Mouse (Mus musculus) midbrain, postnatal 0 days (tissue): ENCODE data around the gene Patj. TPM values are rescaled to one million over a fixed set of nuclear protein-coding genes. Genes with fewer than 3 reads are reported as not detected.

ENCODE experiments used
- ATAC-seq: fragments of 200-750 bp; cut with Nextera tagmentation; 2 replicates; pipeline ENCODE4 v1.8.0; 2017; ENCODE audit warnings: moderate number of reproducible peaks, mild to moderate bottlenecking, moderate TSS enrichment, moderate library complexity; ENCODE audit not compliant: low FRiP score
- DNase-seq: peaks from one replicate; pipeline ENCODE4 v3.0.0-alpha.2; 2015; ENCODE audit warnings: low spot score
- H3K27ac ChIP-seq: fragments of 300-500 bp; sonication (generic); 2 replicates; pipeline ENCODE4 v1.5.1; 2014; ENCODE audit warnings: low read depth, mild to moderate bottlenecking, low read length, mixed read lengths
- H3K27me3 ChIP-seq: fragments of 300-500 bp; sonication (generic); 2 replicates; pipeline ENCODE4 v1.6.1; 2014; ENCODE audit warnings: low read length, control low read depth, mixed read lengths; ENCODE audit not compliant: insufficient read depth
- H3K36me3 ChIP-seq: fragments of 300-500 bp; sonication (generic); 2 replicates; pipeline ENCODE4 v1.6.1; 2014; ENCODE audit warnings: low read length, control low read depth, mixed read lengths; ENCODE audit not compliant: insufficient read depth
- H3K4me1 ChIP-seq: fragments of 300-500 bp; sonication (generic); 2 replicates; pipeline ENCODE4 v1.6.1; 2014; ENCODE audit warnings: mild to moderate bottlenecking, control low read depth, antibody characterized with exemption, low read length, mixed read lengths; ENCODE audit not compliant: insufficient read depth
- H3K4me2 ChIP-seq: fragments of 300-500 bp; sonication (generic); 2 replicates; pipeline ENCODE4 v1.6.1; 2014; ENCODE audit warnings: low read depth, mild to moderate bottlenecking, low read length, mixed read lengths; ENCODE audit not compliant: poor library complexity, severe bottlenecking
- H3K4me3 ChIP-seq: fragments of 300-500 bp; sonication (generic); 2 replicates; pipeline ENCODE4 v1.5.1; 2014; ENCODE audit warnings: low read depth, mild to moderate bottlenecking, low read length, moderate library complexity
- H3K9ac ChIP-seq: fragments of 300-500 bp; sonication (generic); replicated peaks from 2 replicates; pipeline ENCODE4 v1.6.1; 2014; ENCODE audit warnings: mild to moderate bottlenecking, low read length, moderate library complexity, mixed read lengths; ENCODE audit not compliant: poor library complexity, severe bottlenecking
- H3K9me3 ChIP-seq: fragments of 300-500 bp; sonication (generic); 2 replicates; pipeline ENCODE4 v1.6.1; 2016; ENCODE audit warnings: low read length, control low read depth
- CTCF ChIP-seq: IDR thresholded peaks from 2 replicates; pipeline ENCODE4 v1.5.1; 2016; ENCODE audit warnings: antibody characterized with exemption, mild to moderate bottlenecking
- WGBS: fragments of 180-500 bp; shearing (Covaris S2); extraction: QIAGEN DNeasy Blood & Tissue Kit; methylation state at CpG from one replicate; pipeline ENCODE4 v1.1.7; 2014; 5-methylcytosine and 5-hydroxymethylcytosine counted together
- microRNA-seq: library from miRNA; unstranded; fragments of <30 nt; microRNA quantifications from one replicate; pipeline ENCODE4, GENCODE M21; 2016; ENCODE audit warnings: borderline number of aligned reads
- polyA plus RNA-seq: library from polyadenylated mRNA; unstranded; fragments of >200 nt; fragmentation: Nextera tagmentation; extraction: Ambion mirVana; gene quantifications from 2 replicates; pipeline ENCODE4 v1.2.1, GENCODE M21; 2015
- total RNA-seq: library from RNA; depleted of rRNA; stranded (reverse); fragments of >200 nt; gene quantifications from 2 replicates; pipeline ENCODE4 v1.2.3, GENCODE M21; 2014; rRNA removed

The Patj gene
- total and polyA plus RNA-seq, 2 experiments from 2014 or later = 6.9 to 16.9 TPM

DNA sequence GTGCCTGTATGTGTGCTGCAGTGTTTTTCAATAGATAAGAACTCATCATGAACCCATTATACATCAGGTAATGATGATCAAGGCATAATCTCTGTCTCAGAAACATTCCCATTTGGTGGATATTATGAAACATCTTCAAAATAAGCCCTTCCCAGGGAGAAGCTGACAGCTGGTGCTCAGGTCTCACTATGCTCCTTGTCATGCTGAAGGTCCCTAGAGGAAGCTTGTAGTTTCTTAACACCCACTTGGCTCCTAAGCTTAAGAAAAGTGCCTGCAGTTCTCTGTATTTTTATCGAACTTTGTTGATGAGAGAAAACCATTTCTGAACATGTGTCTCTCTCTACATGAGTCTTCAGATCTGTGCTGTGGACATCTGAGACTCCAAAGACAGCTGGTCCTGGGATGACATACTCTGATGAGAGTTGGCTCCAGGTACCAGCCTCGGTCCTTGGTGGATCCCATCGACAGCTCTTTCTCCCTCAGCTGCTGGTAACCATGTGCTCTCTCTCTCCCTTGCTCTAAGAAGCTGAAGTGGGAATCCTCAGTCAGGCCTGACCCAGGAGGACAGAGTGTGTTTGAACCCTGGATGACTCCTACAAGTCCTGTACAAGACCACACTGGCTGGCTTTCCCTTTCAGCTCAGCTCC is 363.4 kb downstream of the Patj start:
- WGBS = 75% methylated on average over 3 of the region's 3 CpGs

DNA sequence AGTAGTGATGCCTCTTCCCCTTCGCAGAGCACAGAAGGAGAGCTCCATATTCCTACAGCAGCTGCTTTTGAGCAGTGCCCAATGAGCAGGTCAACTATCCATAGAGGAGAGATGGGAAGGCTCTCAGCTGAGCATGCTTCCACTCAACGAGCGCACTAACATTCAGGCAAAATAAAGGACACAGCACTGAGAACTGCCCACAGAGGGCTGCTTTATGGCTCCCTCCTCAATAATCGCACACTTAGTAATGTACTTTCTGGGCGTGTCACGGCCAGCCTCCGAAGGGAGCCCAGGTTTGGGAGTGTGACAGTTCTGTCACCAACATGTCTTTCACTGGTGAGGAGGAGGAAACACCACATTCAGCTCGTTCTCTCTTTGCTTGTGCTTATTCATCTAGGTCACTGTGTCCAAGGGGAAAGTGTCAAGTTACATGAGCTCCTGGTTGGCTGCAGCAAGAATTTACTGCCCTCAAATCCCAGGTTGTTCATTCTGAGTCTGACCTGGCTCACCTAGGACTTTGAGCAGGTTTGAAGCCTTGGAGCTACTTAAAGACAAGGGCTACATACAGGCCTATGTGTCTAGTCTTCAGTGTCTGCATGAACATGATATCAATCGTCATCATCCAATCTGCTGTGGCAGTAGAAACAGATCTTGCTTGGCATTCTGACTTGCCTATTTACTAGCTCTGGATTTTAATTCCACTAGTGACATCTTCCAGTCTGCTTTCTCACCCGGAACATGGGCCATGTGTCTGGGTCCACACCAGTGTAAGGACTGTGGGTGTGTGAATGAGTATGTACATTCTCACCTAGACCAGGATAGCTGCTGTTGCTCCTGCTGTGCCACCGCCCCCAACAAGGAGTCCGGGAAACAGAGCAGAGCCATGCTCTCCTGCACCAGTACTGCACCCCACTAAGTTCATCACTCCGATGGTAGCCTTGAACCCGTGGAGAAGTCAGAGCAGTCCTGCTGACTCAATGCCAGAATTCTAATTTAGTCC is 371.8 kb downstream of the Patj start:
- no peak overlapping the region for H3K9ac ChIP-seq
- no peak overlapping the region for H3K4me3 ChIP-seq
- no peak overlapping the region for H3K27ac ChIP-seq
- no peak for DNase-seq
- H3K27me3 ChIP-seq = no peaks in the 10 kb centered on the region
- no peaks in the 10 kb centered on the region for H3K36me3 ChIP-seq
- no peak overlapping the region for H3K4me2 ChIP-seq
- no peaks in the 10 kb centered on the region for H3K4me1 ChIP-seq
- TF ChIP-seq CTCF = no peak
- no peak for ATAC-seq
- H3K9me3 ChIP-seq = no peaks in the 10 kb centered on the region
- WGBS = 87% methylated on average over 14 of the region's 14 CpGs

More for the DNA sequence above, 363.4 kb downstream of the Patj start:
- Histone ChIP-seq H3K9ac (no peak overlapping the region), H3K4me3 (no peak overlapping the region), H3K4me2 (no peak overlapping the region), H3K27me3 (no peaks in the 10 kb centered on the region), H3K9me3 (no peaks in the 10 kb centered on the region), H3K36me3 (no peaks in the 10 kb centered on the region), H3K4me1 (peaks cover 6% of the 10 kb centered on the region; the same call in 1 of the 2 replicates), H3K27ac (no peak overlapping the region)
- ATAC-seq = no peak
- no peak for TF ChIP-seq CTCF
- DNase-seq = peak; percentile 32

Small RNA genes within 50 kb of the gene (microRNA-seq; reads per million reads assigned to microRNA genes)
- gene Gm22625 (not detected), gene Gm26154 (not detected)

Other genes with a start within 250 kb of the Patj start
- gene Tm2d1, start 12.5 kb upstream of the Patj start, total RNA-seq = 61.1 and 68.4 TPM in 2 replicates
- 159 and 170 TPM in 2 replicates for gene Tm2d1, start 12.5 kb upstream of the Patj start, polyA plus RNA-seq